Mouse (Mus musculus) thymus, adult 2 months (tissue): Measurements from ENCODE around the gene Nppa.
"Not testable (repeated sequence)": the region's sequence is repeated elsewhere in the genome, so short reads cannot be mapped to it uniquely, and the experiment has no call there.

Source experiments
- CTCF ChIP-seq: fragments of 200-500 bp; IDR thresholded peaks from 2 replicates; pipeline ENCODE4 v1.5.1; 2012; ENCODE audit warnings: mild to moderate bottlenecking, control low read depth, low read length, moderate library complexity, borderline replicate concordance; ENCODE audit not compliant: control insufficient read depth, poor library complexity, insufficient read depth; ENCODE audit errors: extremely low read depth
- POLR2A ChIP-seq: fragments of 200-500 bp; IDR thresholded peaks from 2 replicates; pipeline ENCODE4 v1.6.1; 2012; ENCODE audit warnings: mild to moderate bottlenecking, low read length, control low read depth, moderate library complexity; ENCODE audit not compliant: control insufficient read depth, poor library complexity, insufficient read depth; ENCODE audit errors: extremely low read depth

- not testable (repeated sequence) for TF ChIP-seq CTCF, POLR2A
Observed at GRCm38 (mm10) chr4:148043327-148043726, 42.8 kb downstream of the Nppa start.
